Mouse (Mus musculus) G1E (cell line): ENCODE results near the gene Prrt2. TPM values are rescaled to one million over a fixed set of nuclear protein-coding genes. Genes with fewer than 3 reads are reported as not detected.

Experiments used
- ATAC-seq: 2 replicates; pipeline ENCODE4 v1.8.0; 2016; ENCODE audit warnings: mild to moderate bottlenecking; ENCODE audit not compliant: insufficient number of reproducible peaks, poor library complexity, low FRiP score, severe bottlenecking; ENCODE audit errors: extremely low read depth
- DNase-seq: peaks from one replicate; pipeline ENCODE4 v3.0.0; 2012; ENCODE audit warnings: low spot score
- H3K27me3 ChIP-seq: 2 replicates; pipeline ENCODE4 v1.6.1; 2012; ENCODE audit warnings: mild to moderate bottlenecking, low read length, inconsistent platforms; ENCODE audit not compliant: insufficient read depth
- H3K36me3 ChIP-seq: replicated peaks from 2 replicates; pipeline ENCODE3; 2012; ENCODE audit warnings: mild to moderate bottlenecking, inconsistent platforms
- H3K4me1 ChIP-seq: 2 replicates; pipeline ENCODE4 v1.6.1; 2012; ENCODE audit warnings: low read depth, low read length, inconsistent platforms, mixed read lengths; ENCODE audit not compliant: insufficient read depth
- H3K4me3 ChIP-seq: 2 replicates; pipeline ENCODE4 v1.5.1; 2012; ENCODE audit warnings: low read depth, mild to moderate bottlenecking, inconsistent platforms, low read length, moderate library complexity, mixed read lengths
- H3K9me3 ChIP-seq: replicated peaks from 2 replicates; pipeline ENCODE4 v1.6.1; 2012; ENCODE audit warnings: inconsistent platforms
- CTCF ChIP-seq: IDR thresholded peaks from 2 replicates; pipeline ENCODE4 v1.5.1; 2012; ENCODE audit warnings: low read depth, low read length, inconsistent platforms, mixed read lengths
- GATA1 ChIP-seq: IDR thresholded peaks from 2 replicates; pipeline ENCODE4 v1.6.1; 2012; ENCODE audit warnings: borderline replicate concordance, low read length, inconsistent platforms, mixed read lengths
- GATA2 ChIP-seq: IDR thresholded peaks from 2 replicates; pipeline ENCODE4 v1.6.1; 2012; ENCODE audit warnings: low read depth, low read length, inconsistent platforms, borderline replicate concordance
- POLR2AphosphoS5 ChIP-seq: IDR thresholded peaks from 2 replicates; pipeline ENCODE4 v1.6.1; 2012; ENCODE audit warnings: low read depth, low read length, inconsistent platforms; ENCODE audit not compliant: insufficient replicate concordance
- TAL1 ChIP-seq: conservative IDR thresholded peaks from 2 replicates; pipeline ENCODE4 v1.6.1; 2012; ENCODE audit warnings: low read depth, low read length, inconsistent platforms, mixed read lengths
- polyA plus RNA-seq: library from polyadenylated mRNA; stranded (reverse); fragments of >175 nt; gene quantifications from 2 replicates; pipeline ENCODE4 v1.2.3, GENCODE M21; 2012
- total RNA-seq, 2 experiments: library from RNA; stranded (forward) in 1 of 2; stranded (reverse) in 1 of 2; fragments of 200-1000 nt in 1 of 2; fragments of >200 nt in 1 of 2; fragmentation: Nextera tagmentation in 1 of 2; gene quantifications; 2 replicates each; pipeline ENCODE4 v1.2.3; 2014 to 2017

Gene Prrt2
- total and polyA plus RNA-seq, 3 experiments, result 2.0 to 6.4 TPM; not detected in 1

DNA sequence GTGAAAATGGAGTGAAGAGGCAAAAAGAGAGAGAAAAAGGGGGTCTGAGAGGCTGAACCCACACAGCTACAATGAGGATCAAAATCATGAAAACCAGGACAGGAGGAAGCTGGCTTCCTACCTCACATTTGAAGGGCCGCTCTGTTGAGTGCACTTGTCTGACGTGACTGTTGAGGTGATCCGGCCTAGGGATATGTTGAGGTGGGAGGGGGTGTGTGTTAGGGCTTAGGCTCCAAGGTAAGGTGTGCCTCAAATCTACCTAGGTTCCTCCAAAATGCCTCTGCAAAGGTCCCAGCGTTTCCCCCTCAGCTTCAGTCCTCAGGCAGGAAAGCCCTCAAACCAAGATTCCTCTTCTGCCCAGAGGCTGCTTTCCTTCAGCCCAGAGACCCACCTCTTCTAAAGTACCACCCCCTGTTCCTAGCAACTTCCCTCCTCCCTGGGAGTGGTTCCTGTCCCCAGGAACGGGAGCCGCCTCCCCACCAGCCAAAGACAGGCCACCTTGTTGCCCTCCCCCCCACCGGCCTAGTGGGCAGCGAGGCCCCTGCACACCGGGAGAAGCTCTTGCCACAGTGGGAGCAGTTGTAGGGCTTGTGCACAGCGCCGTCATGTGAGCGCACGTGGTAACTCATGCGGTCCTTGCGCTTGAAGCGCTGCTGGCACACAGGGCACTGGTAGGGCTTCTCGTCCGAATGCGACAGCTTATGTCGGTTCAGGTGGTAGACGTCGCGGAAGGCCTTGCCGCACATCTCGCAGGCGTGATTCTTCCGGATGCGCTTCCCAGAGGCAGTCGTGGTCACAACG lies 3.9 kb upstream of the Prrt2 start:
- TF ChIP-seq GATA1, result no peak
- TF ChIP-seq POLR2AphosphoS5, result no peak
- no peak for TF ChIP-seq TAL1
- no peak for TF ChIP-seq GATA2
- no peak for TF ChIP-seq CTCF
- DNase-seq, result peak; percentile 81
- no peaks in the 10 kb centered on the region for H3K9me3 ChIP-seq
- H3K4me1 ChIP-seq, result peaks cover 75% of the 10 kb centered on the region
- peak; percentile 32 for ATAC-seq
- H3K36me3 ChIP-seq, result peaks cover 78% of the 10 kb centered on the region
- peak overlapping the region; percentile 77 for H3K4me3 ChIP-seq
- H3K27me3 ChIP-seq, result no peaks in the 10 kb centered on the region

DNA sequence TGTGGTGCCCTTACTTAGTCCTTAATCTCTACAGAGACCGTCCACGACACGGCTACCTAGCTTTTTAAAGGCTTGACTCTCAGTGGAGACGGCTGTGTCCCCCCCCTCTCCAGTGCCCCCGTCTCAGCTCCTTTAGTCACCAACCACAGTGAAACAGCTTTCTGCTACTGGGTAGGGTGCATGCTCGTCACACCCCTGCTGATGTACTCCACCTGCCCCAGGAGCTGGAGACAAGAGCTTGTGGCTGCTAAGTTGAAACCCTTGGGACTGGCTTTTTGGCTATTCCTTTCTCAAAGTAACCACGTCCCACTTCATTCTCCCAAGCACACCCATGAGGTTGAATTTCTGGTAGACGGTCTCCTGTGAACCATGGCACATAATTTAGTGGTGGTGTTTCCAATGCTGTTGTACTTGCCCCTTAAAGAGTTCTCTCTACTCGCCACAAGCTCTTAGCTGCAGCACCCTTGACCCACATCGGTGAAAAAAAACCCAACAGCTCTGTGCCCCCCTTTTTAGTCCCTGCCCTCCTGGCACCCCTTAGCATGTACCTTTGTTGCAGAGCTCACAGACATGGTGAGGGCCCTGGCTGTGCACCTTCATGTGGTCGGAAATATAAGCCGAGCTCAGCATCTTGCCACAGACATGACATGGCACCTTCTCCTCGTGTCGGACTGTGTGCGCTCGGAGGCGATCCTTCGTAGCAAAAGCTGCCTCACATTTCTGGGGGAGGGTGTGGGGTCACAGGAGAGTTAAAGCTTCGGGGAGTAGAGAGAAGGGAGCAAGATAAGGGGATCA lies 3.1 kb upstream of the Prrt2 start:
- TF ChIP-seq GATA1, result no peak
- no peak for TF ChIP-seq GATA2
- TF ChIP-seq CTCF, result no peak
- no peak for TF ChIP-seq POLR2AphosphoS5
- no peak for TF ChIP-seq TAL1
- Histone ChIP-seq H3K4me1 (peaks cover 75% of the 10 kb centered on the region), H3K4me3 (peak overlapping the region; percentile 77), H3K27me3 (no peaks in the 10 kb centered on the region), H3K36me3 (peaks cover 78% of the 10 kb centered on the region), H3K9me3 (no peaks in the 10 kb centered on the region)
- no peak for DNase-seq
- ATAC-seq, result no peak

DNA sequence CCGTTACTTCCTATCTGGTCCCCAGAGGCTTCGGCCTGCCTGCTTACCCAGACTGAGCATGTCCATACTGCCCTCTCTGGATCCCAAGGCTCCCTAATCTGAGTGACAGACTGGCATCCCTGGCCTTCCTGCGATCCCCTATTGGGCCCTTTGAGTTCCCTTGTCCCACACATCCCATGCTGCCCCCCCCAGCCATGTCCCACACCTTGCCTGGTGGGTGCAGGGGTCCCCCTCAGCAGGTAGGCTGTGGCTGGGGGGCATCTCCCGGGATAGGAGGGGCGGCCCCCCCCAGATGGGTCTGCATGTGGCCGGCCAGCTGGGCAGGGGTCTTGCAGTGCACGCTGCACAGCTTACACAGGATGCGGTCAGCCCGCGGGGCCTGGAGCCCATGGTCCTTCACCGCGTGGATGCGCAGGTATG lies 2.3 kb upstream of the Prrt2 start:
- TF ChIP-seq GATA2, result no peak
- peaks cover 77% of the 10 kb centered on the region for H3K36me3 ChIP-seq
- no peaks in the 10 kb centered on the region for H3K9me3 ChIP-seq
- no peak for ATAC-seq
- no peak for DNase-seq
- peak overlapping the region; percentile 77 for H3K4me3 ChIP-seq
- no peaks in the 10 kb centered on the region for H3K27me3 ChIP-seq
- H3K4me1 ChIP-seq, result peaks cover 75% of the 10 kb centered on the region

DNA sequence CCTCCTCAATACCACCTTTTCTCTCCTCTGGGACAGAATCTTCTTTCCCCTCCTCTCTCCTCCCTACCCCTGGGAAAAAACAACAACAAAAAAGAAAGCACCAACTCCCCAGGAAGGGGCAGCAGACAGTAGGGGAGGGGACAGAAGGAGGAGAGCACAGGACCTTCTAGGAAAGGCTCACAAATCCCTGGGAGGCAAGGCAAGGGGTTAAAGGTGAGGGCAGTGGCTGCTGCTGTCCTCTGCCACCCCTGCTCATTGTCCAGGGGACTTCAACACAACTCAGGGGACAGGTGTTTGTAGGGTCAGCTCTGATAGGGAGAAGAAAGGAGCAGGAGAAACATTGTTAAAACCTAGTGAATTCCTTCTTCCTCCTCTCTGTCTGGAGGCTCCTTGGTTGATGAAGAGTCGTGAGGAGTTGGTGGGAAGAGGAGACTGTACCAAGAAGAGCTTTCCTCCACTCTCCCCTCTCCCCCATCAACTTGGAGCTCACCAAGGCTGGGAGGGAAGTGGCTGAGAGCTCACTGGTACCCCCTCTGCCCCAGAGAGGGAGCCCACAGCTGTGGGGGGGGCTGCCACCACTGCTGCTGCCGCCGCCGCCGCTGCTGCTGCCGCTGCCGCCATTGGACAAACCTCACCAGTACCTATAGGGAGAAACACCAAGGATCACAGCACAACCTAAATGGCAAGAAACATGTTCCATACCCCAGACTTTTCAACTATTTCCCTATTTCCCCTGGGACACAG lies 1.7 kb upstream of the Prrt2 start:
- ATAC-seq (no peak), DNase-seq (no peak)
- Histone ChIP-seq H3K4me3 (peak overlapping the region; percentile 77; the same call in 1 of the 2 replicates), H3K4me1 (peaks cover 75% of the 10 kb centered on the region), H3K27me3 (no peaks in the 10 kb centered on the region), H3K9me3 (no peaks in the 10 kb centered on the region), H3K36me3 (peaks cover 75% of the 10 kb centered on the region)
- no peak for TF ChIP-seq CTCF
- TF ChIP-seq GATA1, result no peak
- TF ChIP-seq GATA2, result no peak

DNA sequence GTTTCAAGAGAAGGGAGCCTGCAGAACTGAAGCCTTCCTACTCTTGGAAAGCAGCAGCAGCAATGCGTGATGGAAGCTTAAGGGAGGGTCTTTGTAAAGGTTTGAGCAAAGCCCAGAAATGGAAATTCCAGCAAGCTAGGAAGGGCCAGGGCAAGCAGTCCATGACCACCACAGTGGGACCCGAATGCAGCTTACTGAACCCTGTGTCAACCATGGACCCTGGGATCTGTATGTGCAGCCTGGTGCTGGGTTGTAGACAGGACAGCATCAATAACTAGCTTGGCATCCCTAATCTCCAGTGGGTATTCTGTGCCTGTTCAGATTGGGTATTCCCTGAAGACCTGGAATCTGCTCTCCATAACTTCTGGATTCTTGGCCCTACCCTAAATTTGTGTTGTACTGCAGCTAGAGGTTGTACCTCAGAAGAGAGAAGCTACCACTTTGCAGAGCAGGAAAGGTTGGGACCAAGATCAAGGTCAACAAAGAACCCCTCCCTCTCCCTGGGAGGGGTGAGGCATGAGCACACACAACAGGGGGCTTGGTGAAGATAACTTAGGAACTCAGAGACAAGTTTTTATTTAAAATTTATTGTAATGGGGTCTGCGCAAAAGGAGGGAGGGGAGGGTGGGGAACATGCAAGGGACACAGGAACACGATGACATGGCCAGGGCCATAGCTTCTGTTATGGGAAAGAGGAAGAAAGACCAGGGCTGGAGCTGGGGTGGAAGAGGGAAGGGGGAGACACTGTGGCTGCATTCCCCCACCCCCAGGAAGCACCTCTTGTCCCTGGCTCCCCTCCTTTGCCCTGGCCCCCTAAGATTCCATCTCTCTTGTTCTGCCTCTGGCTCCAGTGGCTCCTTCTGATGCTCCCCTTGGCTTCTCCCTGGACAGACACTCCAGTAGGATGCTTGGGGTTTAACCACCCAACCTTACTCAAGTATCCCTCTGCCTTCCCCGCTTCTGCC lies 834 bp upstream of the Prrt2 start:
- DNase-seq (no peak), ATAC-seq (no peak)
- Histone ChIP-seq H3K4me3 (peak overlapping the region; percentile 77; the same call in 1 of the 2 replicates), H3K9me3 (no peaks in the 10 kb centered on the region), H3K36me3 (peaks cover 72% of the 10 kb centered on the region), H3K4me1 (peaks cover 74% of the 10 kb centered on the region), H3K27me3 (no peaks in the 10 kb centered on the region)
- no peak for TF ChIP-seq CTCF
- TF ChIP-seq POLR2AphosphoS5, result no peak
- TF ChIP-seq GATA1, result no peak
- TF ChIP-seq GATA2, result no peak
- TF ChIP-seq TAL1, result no peak

DNA sequence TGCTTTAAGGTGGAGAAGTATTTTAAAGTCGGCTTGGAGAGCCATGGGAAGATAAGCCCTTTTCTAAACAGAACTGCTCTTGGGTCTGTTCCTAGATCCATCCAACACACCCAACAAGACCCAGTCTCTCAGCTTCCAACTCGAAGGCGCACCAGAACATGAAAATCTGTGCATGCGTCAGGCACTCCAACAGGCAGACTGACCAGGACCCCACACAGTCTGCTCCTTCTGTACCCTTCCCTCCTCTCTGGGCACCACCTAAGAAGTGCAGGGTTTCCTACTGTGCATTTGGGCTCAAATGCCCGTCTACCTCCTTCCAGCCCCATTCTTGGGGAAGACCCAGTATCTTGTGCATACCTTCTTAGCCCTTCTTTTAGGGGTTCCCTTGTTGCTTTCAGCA lies 520 bp downstream of the Prrt2 start:
- Histone ChIP-seq H3K4me1 (peaks cover 88% of the 10 kb centered on the region), H3K36me3 (peaks cover 76% of the 10 kb centered on the region)

More for the DNA sequence above, 520 bp downstream of the Prrt2 start:
- ATAC-seq, result no peak
- DNase-seq, result no peak
- Histone ChIP-seq H3K27me3 (no peaks in the 10 kb centered on the region), H3K4me3 (peak overlapping the region; percentile 72), H3K9me3 (no peaks in the 10 kb centered on the region)
- TF ChIP-seq CTCF (no peak), GATA2 (no peak), TAL1 (no peak), GATA1 (no peak), POLR2AphosphoS5 (no peak)
